Comparison of ENCODE assay signal across 24 mouse cellular contexts in the genomic region with DNA sequence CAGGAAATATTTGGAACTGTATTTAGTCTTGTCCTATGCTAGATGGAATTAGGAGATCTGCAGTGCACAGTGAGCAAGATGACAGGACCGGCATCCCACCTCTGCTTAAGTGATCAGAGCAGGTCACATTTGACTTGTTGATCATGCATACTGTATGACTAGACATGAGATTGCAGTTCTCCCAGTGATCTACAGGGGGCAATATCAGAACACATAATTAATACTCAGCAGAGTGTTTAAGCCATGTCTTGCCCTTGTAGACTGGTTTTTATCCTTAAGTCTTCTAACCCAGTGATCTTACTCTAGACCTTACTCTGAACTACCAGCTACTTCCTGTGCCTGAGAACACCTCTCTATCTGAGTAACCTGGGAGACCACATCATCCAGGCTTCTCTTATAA. TPM values are rescaled to one million over a fixed set of nuclear protein-coding genes. Genes with fewer than 3 reads are reported as not detected.
"Had no signal": no experiment of that assay in that cellular context is flagged by ENCODE, and none has a peak within 500 bp of the region (broad histone marks: within the 10 kb centered on the region; RNA-seq: fewer than 3 reads in every experiment).

No protein-coding gene starts in this region.

- H3K36me3 ChIP-seq: lung, embryonic 15.5 days; midbrain, embryonic 10.5 days; midbrain, embryonic 13.5 days; midbrain, embryonic 15.5 days; neural tube, embryonic 12.5 days; stomach, embryonic 15.5 days had no signal

- H3K9me3 ChIP-seq: lung, embryonic 15.5 days; stomach, embryonic 15.5 days had no signal

- ATAC-seq: liver, postnatal 0 days; midbrain, embryonic 13.5 days; midbrain, embryonic 15.5 days had no signal

- DNase-seq: liver, postnatal 0 days; lung, adult 2 months; lung, postnatal 10 days; lung, postnatal 4 days; right cerebral cortex, postnatal 14 days; thymus, adult 2 months; thymus, postnatal 25 days; thymus, postnatal 4 days had no signal

- H3K4me2 ChIP-seq: lung, embryonic 15.5 days; midbrain, embryonic 13.5 days; midbrain, embryonic 15.5 days; neural tube, embryonic 12.5 days; stomach, embryonic 15.5 days had no signal

- H3K4me1 ChIP-seq: lung, embryonic 15.5 days; midbrain, embryonic 10.5 days; midbrain, embryonic 13.5 days; midbrain, embryonic 15.5 days; neural tube, embryonic 12.5 days; stomach, embryonic 15.5 days had no signal

- H3K4me3 ChIP-seq: lung, embryonic 15.5 days; midbrain, embryonic 10.5 days; midbrain, embryonic 13.5 days; midbrain, embryonic 15.5 days; neural tube, embryonic 12.5 days; stomach, embryonic 15.5 days had no signal

- H3K27me3 ChIP-seq: lung, embryonic 15.5 days; midbrain, embryonic 13.5 days; midbrain, embryonic 15.5 days; neural tube, embryonic 12.5 days; stomach, embryonic 15.5 days had no signal

- H3K27ac ChIP-seq: lung, embryonic 15.5 days; midbrain, embryonic 10.5 days; midbrain, embryonic 13.5 days; midbrain, embryonic 15.5 days; neural tube, embryonic 12.5 days; stomach, embryonic 15.5 days; stomach, postnatal 0 days had no signal

- H3K9ac ChIP-seq: liver, postnatal 0 days; lung, embryonic 15.5 days; midbrain, embryonic 13.5 days; midbrain, embryonic 15.5 days; neural tube, embryonic 12.5 days; stomach, embryonic 15.5 days had no signal

RNA-seq across cellular contexts. Expression of gene Gm5155, which starts 0.8 kb away (rescaled TPM):
- total RNA-seq: megakaryocyte, adult 5-6 weeks; megakaryocyte-erythroid progenitor cell, adult 5-6 weeks; midbrain, postnatal 0 days; monocyte, adult 5-6 weeks; neutrophil, adult 5-6 weeks had no signal
- polyA plus RNA-seq: liver, postnatal 0 days; lung, adult 2 months; lung, embryonic 15.5 days; midbrain, embryonic 10.5 days; midbrain, embryonic 13.5 days; midbrain, embryonic 15.5 days; midbrain, postnatal 0 days; neural tube, embryonic 12.5 days; neural tube, embryonic 14.5 days; spleen, adult 2 months; stomach, embryonic 15.5 days; stomach, postnatal 0 days; testis, adult 2 months; thymus, adult 2 months had no signal

RNA-seq across cellular contexts. Expression of gene Ceacam14, which starts 58.3 kb away (rescaled TPM):
- total RNA-seq: megakaryocyte, adult 5-6 weeks; megakaryocyte-erythroid progenitor cell, adult 5-6 weeks; midbrain, postnatal 0 days; monocyte, adult 5-6 weeks; neutrophil, adult 5-6 weeks had no signal
- polyA plus RNA-seq: liver, postnatal 0 days; lung, adult 2 months; lung, embryonic 15.5 days; midbrain, embryonic 10.5 days; midbrain, embryonic 13.5 days; midbrain, embryonic 15.5 days; midbrain, postnatal 0 days; neural tube, embryonic 12.5 days; neural tube, embryonic 14.5 days; spleen, adult 2 months; stomach, embryonic 15.5 days; stomach, postnatal 0 days; testis, adult 2 months; thymus, adult 2 months; urinary bladder, adult 2 months had no signal
